Mouse (Mus musculus) testis, adult 2 months (tissue): ENCODE data around the gene Dlg2.

Experiments used
- CTCF ChIP-seq: fragments of 200-500 bp; IDR thresholded peaks from 2 replicates; pipeline ENCODE4 v1.5.1; 2012; ENCODE audit warnings: low read depth, mild to moderate bottlenecking, inconsistent platforms, low read length, moderate library complexity; ENCODE audit not compliant: control insufficient read depth, insufficient read depth, insufficient replicate concordance
- POLR2A ChIP-seq: fragments of 200-500 bp; IDR thresholded peaks from 2 replicates; pipeline ENCODE4 v1.6.1; 2012; ENCODE audit warnings: low read depth, mild to moderate bottlenecking, inconsistent platforms, low read length, moderate library complexity; ENCODE audit not compliant: control insufficient read depth

DNA sequence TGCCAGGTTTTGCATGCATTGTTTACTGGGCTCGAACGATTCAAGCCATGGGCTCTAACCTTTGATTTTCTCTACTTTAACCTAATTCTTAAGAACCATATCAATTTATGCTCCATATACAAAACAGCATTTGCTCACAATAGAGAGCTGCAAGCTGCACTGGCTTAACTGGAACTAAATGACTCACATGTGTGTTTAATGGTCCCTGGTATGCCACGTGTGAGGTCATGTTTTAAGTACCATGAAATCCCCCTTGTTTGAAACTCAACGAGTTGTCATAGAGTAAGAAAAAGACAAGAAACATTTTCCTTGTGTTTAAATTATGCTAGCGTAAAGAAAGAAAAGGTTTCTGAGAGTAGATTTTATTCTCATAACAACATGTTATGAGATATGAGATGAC lies 1772.1 kb downstream of the Dlg2 start:
- TF ChIP-seq CTCF (no peak), POLR2A (no peak)
